In genomic region chr17:85857705-85858472, GRCm38 (mm10) we compare ENCODE assay signal across 8 mouse cellular contexts.
A peak's percentile ranks its signal among the peaks of the same experiment; 100 is the strongest.
DNase-seq lines count a peak whose midpoint lies in the region; ATAC-seq lines count a peak whose summit lies in the region.

No protein-coding gene starts in this region.

- H3K36me3 ChIP-seq in intestine, embryonic 14.5 days (ENCODE audit: control insufficient read depth, insufficient read depth, low read length), result no peaks in the 10 kb centered on the region
- H3K36me3 ChIP-seq in intestine, embryonic 16.5 days (ENCODE audit: control insufficient read depth, insufficient read depth, low read length), result no peaks in the 10 kb centered on the region
- no peaks in the 10 kb centered on the region for H3K36me3 ChIP-seq in forebrain, embryonic 14.5 days (ENCODE audit: control insufficient read depth, insufficient read depth, low read length)
- no peaks in the 10 kb centered on the region for H3K36me3 ChIP-seq in hindbrain, embryonic 10.5 days

- H3K4me3 ChIP-seq in intestine, embryonic 14.5 days (ENCODE audit: low read depth, low read length), result no peak overlapping the region
- H3K4me3 ChIP-seq in intestine, embryonic 16.5 days (ENCODE audit: low read length), result no peak overlapping the region
- peak overlapping the region; percentile 13 for H3K4me3 ChIP-seq in forebrain, embryonic 14.5 days (ENCODE audit: low read depth, low read length)
- H3K4me3 ChIP-seq in hindbrain, embryonic 10.5 days, result peak overlapping the region; percentile 2; the same call in 1 of the 2 replicates

- no peak for ATAC-seq in intestine, embryonic 14.5 days (replicated peaks; ENCODE audit: low FRiP score, low TSS enrichment, low read depth)
- no peak for ATAC-seq in intestine, embryonic 16.5 days
- peak; percentile 94 for ATAC-seq in forebrain, embryonic 14.5 days

- peak overlapping the region; percentile 26 for H3K4me2 ChIP-seq in intestine, embryonic 14.5 days (ENCODE audit: low read length)
- no peak overlapping the region for H3K4me2 ChIP-seq in intestine, embryonic 16.5 days (ENCODE audit: low read depth, low read length)
- H3K4me2 ChIP-seq in forebrain, embryonic 14.5 days (ENCODE audit: low read length), result peak overlapping the region; percentile 48

- no peak overlapping the region for H3K27ac ChIP-seq in intestine, embryonic 14.5 days (ENCODE audit: low read depth)
- H3K27ac ChIP-seq in intestine, embryonic 16.5 days (ENCODE audit: low read length), result no peak overlapping the region
- H3K27ac ChIP-seq in forebrain, embryonic 14.5 days (ENCODE audit: low read depth, low read length), result no peak overlapping the region
- no peak overlapping the region; the same call in 1 of the 2 replicates for H3K27ac ChIP-seq in hindbrain, embryonic 10.5 days

- no peaks in the 10 kb centered on the region for H3K27me3 ChIP-seq in intestine, embryonic 14.5 days (replicated peaks; ENCODE audit: control insufficient read depth, insufficient read depth, low read length)
- H3K27me3 ChIP-seq in intestine, embryonic 16.5 days (replicated peaks; ENCODE audit: control insufficient read depth, insufficient read depth, low read length), result no peaks in the 10 kb centered on the region
- H3K27me3 ChIP-seq in forebrain, embryonic 14.5 days (replicated peaks; ENCODE audit: control insufficient read depth, insufficient read depth, low read length), result no peaks in the 10 kb centered on the region
- H3K27me3 ChIP-seq in hindbrain, embryonic 10.5 days (ENCODE audit: insufficient read depth, poor library complexity, severe bottlenecking), result peaks cover 7% of the 10 kb centered on the region

- H3K9ac ChIP-seq in intestine, embryonic 14.5 days (ENCODE audit: low read length), result no peak overlapping the region
- no peak overlapping the region for H3K9ac ChIP-seq in intestine, embryonic 16.5 days (ENCODE audit: low read depth, low read length)
- no peak overlapping the region for H3K9ac ChIP-seq in forebrain, embryonic 14.5 days (ENCODE audit: low read length)

- DNase-seq in intestine, embryonic 14.5 days (ENCODE audit: low spot score), result no peak
- peak; percentile 85 for DNase-seq in forebrain, embryonic 14.5 days (ENCODE audit: low spot score)
- peak; percentile 60 for DNase-seq in hindbrain, embryonic 10.5 days (ENCODE audit: low spot score)
- peak; percentile 5 to 14 for DNase-seq in left cerebral cortex, adult 18-20 months (ENCODE audit: low spot score in 2 of 2)
- peak; percentile 83 for DNase-seq in retina, embryonic 14.5 days (ENCODE audit: low spot score)
- DNase-seq in ovary, postnatal 10 days (ENCODE audit: low spot score), result no peak
- no peak for DNase-seq in lung, postnatal 10 days

- no peaks in the 10 kb centered on the region for H3K9me3 ChIP-seq in intestine, embryonic 14.5 days (ENCODE audit: control insufficient read depth, low read length)
- no peaks in the 10 kb centered on the region for H3K9me3 ChIP-seq in intestine, embryonic 16.5 days (ENCODE audit: control insufficient read depth, low read length)
- H3K9me3 ChIP-seq in forebrain, embryonic 14.5 days (replicated peaks; ENCODE audit: control insufficient read depth, low read length), result no peaks in the 10 kb centered on the region
- no peaks in the 10 kb centered on the region for H3K9me3 ChIP-seq in hindbrain, embryonic 10.5 days

- 54% methylated on average over 22 of the region's 22 CpGs for WGBS in intestine, embryonic 14.5 days
- 48% methylated on average over 22 of the region's 22 CpGs for WGBS in intestine, embryonic 16.5 days
- 5% methylated on average over 22 of the region's 22 CpGs for WGBS in forebrain, embryonic 14.5 days
- whole genome bisulfite sequencing in hindbrain, embryonic 10.5 days, result 45% methylated on average over 22 of the region's 22 CpGs

- H3K4me1 ChIP-seq in intestine, embryonic 14.5 days (replicated peaks; ENCODE audit: control insufficient read depth, insufficient read depth, low read length), result no peaks in the 10 kb centered on the region
- H3K4me1 ChIP-seq in intestine, embryonic 16.5 days (ENCODE audit: control insufficient read depth, insufficient read depth, low read length), result no peaks in the 10 kb centered on the region
- H3K4me1 ChIP-seq in forebrain, embryonic 14.5 days (ENCODE audit: control insufficient read depth, insufficient read depth, low read length), result peaks cover 9% of the 10 kb centered on the region
- H3K4me1 ChIP-seq in hindbrain, embryonic 10.5 days (replicated peaks), result peaks cover 18% of the 10 kb centered on the region

Comparison
In these comparisons a context has a peak if more than half of its experiments do, and no peak if none do; other contexts are left out.
1. DNase-seq: peak in forebrain, embryonic 14.5 days (single experiment), hindbrain, embryonic 10.5 days (single experiment), left cerebral cortex, adult 18-20 months (2 of 2) and retina, embryonic 14.5 days (single experiment); none in intestine, embryonic 14.5 days (single experiment), ovary, postnatal 10 days (single experiment) and lung, postnatal 10 days (single experiment).
2. H3K4me3 ChIP-seq: peak in forebrain, embryonic 14.5 days (single experiment) and hindbrain, embryonic 10.5 days (single experiment); none in intestine, embryonic 14.5 days (single experiment) and intestine, embryonic 16.5 days (single experiment).